9 mouse cellular contexts compared by ENCODE assay signal in the genomic region with DNA sequence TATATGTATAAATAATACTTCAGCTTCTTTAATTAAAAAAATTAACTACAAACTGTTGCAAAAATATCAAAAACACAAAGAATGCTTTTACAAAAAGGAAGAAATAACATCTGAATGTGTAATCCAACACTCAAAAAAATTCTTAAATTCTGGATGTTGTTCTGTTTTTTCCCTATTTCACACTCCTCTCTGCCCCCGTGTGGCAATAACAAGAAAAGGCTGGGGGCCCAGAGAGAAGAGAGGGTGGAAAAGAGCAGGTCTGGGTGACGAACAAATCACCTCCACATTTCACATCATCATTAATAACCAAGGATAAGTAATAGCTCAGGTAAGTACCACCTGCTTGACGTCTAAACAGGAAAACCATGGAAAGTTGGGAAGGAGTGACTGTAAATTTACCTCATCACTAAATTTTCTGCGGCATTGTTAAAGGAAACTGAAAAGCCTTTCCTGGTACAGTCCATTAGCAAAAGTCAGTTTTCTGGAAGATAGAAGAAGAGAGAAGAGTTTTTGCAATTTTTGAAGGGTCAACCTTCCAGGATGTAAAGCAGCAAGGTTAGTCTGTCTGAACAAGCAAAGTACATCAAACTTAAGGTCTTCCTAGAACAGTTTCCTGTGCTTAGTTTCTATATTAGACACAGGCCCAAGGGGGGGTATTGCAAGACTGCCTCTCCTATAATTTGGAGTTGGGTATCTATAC. TPM values are rescaled to one million over a fixed set of nuclear protein-coding genes. Genes with fewer than 3 reads are reported as not detected.
DNase-seq lines count a peak whose midpoint lies in the region; ATAC-seq and TF ChIP-seq lines count a peak whose summit lies in the region.
"Had no signal": no experiment of that assay in that cellular context is flagged by ENCODE, and none has a peak within 500 bp of the region (broad histone marks: within the 10 kb centered on the region; RNA-seq: fewer than 3 reads in every experiment).

No protein-coding gene starts in this region.

- no peak overlapping the region for H3K9ac ChIP-seq in lung, embryonic 14.5 days
- H3K9ac ChIP-seq: heart, embryonic 13.5 days had no signal

- no peak overlapping the region for H3K4me3 ChIP-seq in left cerebral cortex, adult 2 months
- H3K4me3 ChIP-seq in lung, embryonic 14.5 days (ENCODE audit: low read depth, low read length), result no peak overlapping the region
- H3K4me3 ChIP-seq: heart, embryonic 13.5 days had no signal

- H3K9me3 ChIP-seq in lung, embryonic 14.5 days (ENCODE audit: low read depth, low read length), result no peaks in the 10 kb centered on the region
- H3K9me3 ChIP-seq: heart, embryonic 13.5 days had no signal

- H3K4me1 ChIP-seq in lung, embryonic 14.5 days (ENCODE audit: insufficient read depth), result no peaks in the 10 kb centered on the region

- H3K4me2 ChIP-seq in lung, embryonic 14.5 days, result no peak overlapping the region
- H3K4me2 ChIP-seq: heart, embryonic 13.5 days had no signal

- no peaks in the 10 kb centered on the region for H3K27me3 ChIP-seq in lung, embryonic 14.5 days (ENCODE audit: insufficient read depth, low read length)
- H3K27me3 ChIP-seq: heart, embryonic 13.5 days had no signal

- ATAC-seq in lung, embryonic 14.5 days (ENCODE audit: insufficient read depth), result no peak

- 33% methylated on average over 4 of the region's 4 CpGs for WGBS in lung, embryonic 14.5 days

- H3K36me3 ChIP-seq in lung, embryonic 14.5 days (ENCODE audit: insufficient read depth), result no peaks in the 10 kb centered on the region
- H3K36me3 ChIP-seq: heart, embryonic 13.5 days had no signal

- no peak overlapping the region for H3K27ac ChIP-seq in left cerebral cortex, adult 2 months
- H3K27ac ChIP-seq in lung, embryonic 14.5 days (ENCODE audit: low read depth), result no peak overlapping the region
- H3K27ac ChIP-seq: heart, embryonic 13.5 days had no signal

- DNase-seq in cerebellum, postnatal 14 days, result peak; percentile 35 to 55
- DNase-seq in cerebellum, adult 11 months, result no peak
- DNase-seq in left cerebral cortex, adult 2 months (ENCODE audit: extremely low spot score in 1 of 2, low spot score in 2 of 2), result no peak
- DNase-seq in left cerebral cortex, postnatal 10 days (ENCODE audit: extremely low spot score in 1 of 2, low spot score in 2 of 2), result no peak
- DNase-seq in adrenal gland, postnatal 10 days, result peak; percentile 40
- DNase-seq in lung, embryonic 14.5 days, result peak; percentile 41
- no peak for DNase-seq in frontal cortex, adult 2 months (ENCODE audit: extremely low spot score in 1 of 2, low spot score in 1 of 2)
- no peak for DNase-seq in layer of hippocampus, adult 11-12 months (ENCODE audit: low spot score)

- peak; percentile 60 for TF ChIP-seq CTCF in left cerebral cortex, adult 2 months (IDR thresholded peaks at IDR 0.05)
- TF ChIP-seq CTCF in lung, embryonic 14.5 days (IDR thresholded peaks at IDR 0.05; ENCODE audit: low read depth), result peak; percentile 52

- intact Hi-C loops in left cerebral cortex, adult 2 months (cut with DNase I), result loop anchor here (1.0 to 10.0 kb wide), 3 partner anchors 33 to 185 kb away; a partner anchor contains a TSS
- intact Hi-C loops in left cerebral cortex, postnatal 10 days (cut with DNase I), result loop anchor here (5.0 kb wide), 1 partner anchor 72 kb away; a partner anchor contains a TSS

RNA-seq across cellular contexts. Expression of a gene that starts 5.0 kb away (rescaled TPM):
- 10 to 100 TPM; 47.1 to 52.2 TPM for total RNA-seq in left cerebral cortex, adult 2 months (2021)
- 10 to 100 TPM; 37.5 to 38.2 TPM for total RNA-seq in left cerebral cortex, postnatal 10 days (2021)
- 10 to 100 TPM; 23.8 to 27.3 TPM for total RNA-seq in adrenal gland, postnatal 10 days (2021)
- 15.8 and 17.3 TPM in 2 replicates for polyA plus RNA-seq in lung, embryonic 14.5 days (2014; fragmentation: Nextera tagmentation; extraction: Ambion mirVana)
- 29.4 and 32.1 TPM in 2 replicates for polyA plus RNA-seq in frontal cortex, adult 2 months (2012; rRNA removed)

RNA-seq across cellular contexts. Expression of a gene that starts 30.8 kb away (rescaled TPM):
- 1 to 10 TPM; 1.7 to 2.5 TPM for total RNA-seq in left cerebral cortex, adult 2 months (2021)
- total RNA-seq in left cerebral cortex, postnatal 10 days (2021), result 1 to 10 TPM; 1.8 to 3.1 TPM
- total RNA-seq in adrenal gland, postnatal 10 days (2021), result not detected
- not detected in 2 replicates for polyA plus RNA-seq in lung, embryonic 14.5 days (2014; fragmentation: Nextera tagmentation; extraction: Ambion mirVana)
- 0.06 and 0.12 TPM in 2 replicates for polyA plus RNA-seq in frontal cortex, adult 2 months (2012; rRNA removed)
- polyA plus RNA-seq: heart, embryonic 13.5 days had no signal

RNA-seq across cellular contexts. Expression of a gene that starts 43.0 kb away (rescaled TPM):
- 10 to 100 TPM in 1 of 2 experiments, 1 to 10 TPM in 1; 9.8 to 11.2 TPM for total RNA-seq in left cerebral cortex, adult 2 months (2021)
- total RNA-seq in left cerebral cortex, postnatal 10 days (2021), result 10 to 100 TPM in 1 of 2 experiments, 1 to 10 TPM in 1; 9.6 to 11.4 TPM
- total RNA-seq in adrenal gland, postnatal 10 days (2021), result 10 to 100 TPM; 12.2 to 15.1 TPM
- 7.2 and 7.8 TPM in 2 replicates for polyA plus RNA-seq in lung, embryonic 14.5 days (2014; fragmentation: Nextera tagmentation; extraction: Ambion mirVana)
- polyA plus RNA-seq in frontal cortex, adult 2 months (2012; rRNA removed), result 8.7 and 9.1 TPM in 2 replicates

Comparison
In these comparisons a context has a peak if more than half of its experiments do, and no peak if none do; other contexts are left out.
1. DNase-seq: peak in cerebellum, postnatal 14 days (2 of 2), adrenal gland, postnatal 10 days (single experiment) and lung, embryonic 14.5 days (single experiment); none in cerebellum, adult 11 months (single experiment), left cerebral cortex, adult 2 months (0 of 2), left cerebral cortex, postnatal 10 days (0 of 2), frontal cortex, adult 2 months (0 of 2) and layer of hippocampus, adult 11-12 months (single experiment).